Mouse (Mus musculus) midbrain, embryonic 14.5 days (tissue): ENCODE measurements around the gene Olfr281. TPM values are rescaled to one million over a fixed set of nuclear protein-coding genes. Genes with fewer than 3 reads are reported as not detected.
"Not testable (repeated sequence)": the region's sequence is repeated elsewhere in the genome, so short reads cannot be mapped to it uniquely, and the experiment has no call there.

Experiments used
- ATAC-seq: fragments of 200-750 bp; cut with Nextera tagmentation; 2 replicates; pipeline ENCODE4 v1.8.0; 2017; ENCODE audit warnings: moderate number of reproducible peaks, moderate library complexity; ENCODE audit not compliant: low FRiP score, low TSS enrichment
- DNase-seq: peaks from one replicate; pipeline ENCODE4 v3.0.0-alpha.2; 2015
- H3K27ac ChIP-seq: fragments of 300-500 bp; sonication (generic); replicated peaks from 2 replicates; pipeline ENCODE4 v1.5.1; 2014; ENCODE audit warnings: mild to moderate bottlenecking, low read depth, low read length, moderate library complexity
- H3K27me3 ChIP-seq: fragments of 300-500 bp; sonication (generic); 2 replicates; pipeline ENCODE4 v1.6.1; 2014; ENCODE audit warnings: low read length, control low read depth, mixed read lengths; ENCODE audit not compliant: control insufficient read depth, insufficient read depth
- H3K36me3 ChIP-seq: fragments of 300-500 bp; sonication (generic); 2 replicates; pipeline ENCODE4 v1.6.1; 2014; ENCODE audit warnings: low read length, control low read depth; ENCODE audit not compliant: control insufficient read depth, insufficient read depth
- H3K4me1 ChIP-seq: fragments of 300-500 bp; sonication (generic); 2 replicates; pipeline ENCODE4 v1.6.1; 2014; ENCODE audit warnings: mild to moderate bottlenecking, antibody characterized with exemption, low read length, control low read depth; ENCODE audit not compliant: control insufficient read depth, insufficient read depth
- H3K4me2 ChIP-seq: fragments of 300-500 bp; sonication (generic); 2 replicates; pipeline ENCODE4 v1.6.1; 2014; ENCODE audit warnings: mild to moderate bottlenecking, low read length, moderate library complexity
- H3K4me3 ChIP-seq: fragments of 300-500 bp; sonication (generic); replicated peaks from 2 replicates; pipeline ENCODE4 v1.5.1; 2014; ENCODE audit warnings: low read depth, low read length
- H3K9ac ChIP-seq: fragments of 300-500 bp; sonication (generic); replicated peaks from 2 replicates; pipeline ENCODE4 v1.6.1; 2014; ENCODE audit warnings: mild to moderate bottlenecking, low read length, moderate library complexity
- H3K9me3 ChIP-seq: fragments of 300-500 bp; sonication (generic); 2 replicates; pipeline ENCODE4 v1.6.1; 2016; ENCODE audit warnings: low read length, control low read depth, mixed read lengths; ENCODE audit not compliant: control insufficient read depth
- WGBS: fragments of 180-500 bp; shearing (Covaris S2); extraction: QIAGEN DNeasy Blood & Tissue Kit; methylation state at CpG from one replicate; pipeline ENCODE4 v1.1.7; 2014; 5-methylcytosine and 5-hydroxymethylcytosine counted together
- polyA plus RNA-seq: library from polyadenylated mRNA; unstranded; fragments of >200 nt; fragmentation: Nextera tagmentation; extraction: Ambion mirVana; gene quantifications from 2 replicates; pipeline ENCODE4 v1.2.1, GENCODE M21; 2014

Olfr281 gene
- not detected in 2 replicates for polyA plus RNA-seq

GRCm38 (mm10) chr15:98452288-98452687 lies at the start of gene Olfr281:
TSS of gene Olfr281 (plus strand) at chr15:98452588.
- H3K9ac ChIP-seq: no peak within 1 kb of the TSS
- ATAC-seq: no peak
- H3K27me3 ChIP-seq: no peaks in the 10 kb centered on the region
- no peak within 1 kb of the TSS for H3K27ac ChIP-seq
- no peaks in the 10 kb centered on the region for H3K4me1 ChIP-seq
- H3K9me3 ChIP-seq: no peaks in the 10 kb centered on the region
- no peak for DNase-seq
- no peak within 1 kb of the TSS for H3K4me3 ChIP-seq
- no peaks in the 10 kb centered on the region for H3K36me3 ChIP-seq
- WGBS: 92% methylated on average over 7 of the region's 7 CpGs
- no peak within 1 kb of the TSS for H3K4me2 ChIP-seq

GRCm38 (mm10) chr15:98408406-98409060 lies 43.9 kb upstream of the Olfr281 start:
- no peak for ATAC-seq

GRCm38 (mm10) chr15:98409635-98410034 lies 42.8 kb upstream of the Olfr281 start:
- ATAC-seq (no peak), DNase-seq (no peak)
- H3K27me3 ChIP-seq: no peaks in the 10 kb centered on the region
- no peak overlapping the region for H3K27ac ChIP-seq
- H3K36me3 ChIP-seq: no peaks in the 10 kb centered on the region
- 96% methylated on average over 2 of the region's 2 CpGs for whole genome bisulfite sequencing
- H3K4me1 ChIP-seq: no peaks in the 10 kb centered on the region
- no peaks in the 10 kb centered on the region for H3K9me3 ChIP-seq
- H3K9ac ChIP-seq: no peak overlapping the region
- no peak overlapping the region for H3K4me3 ChIP-seq
- no peak overlapping the region for H3K4me2 ChIP-seq

More at GRCm38 (mm10) chr15:98408406-98409060, 43.9 kb upstream of the Olfr281 start:
- no peaks in the 10 kb centered on the region for H3K36me3 ChIP-seq
- H3K4me3 ChIP-seq: no peak overlapping the region
- H3K9me3 ChIP-seq: no peaks in the 10 kb centered on the region
- H3K27me3 ChIP-seq: no peaks in the 10 kb centered on the region
- H3K27ac ChIP-seq: no peak overlapping the region
- peak; percentile 34 for DNase-seq
- no peaks in the 10 kb centered on the region for H3K4me1 ChIP-seq
- H3K9ac ChIP-seq: no peak overlapping the region
- 78% methylated on average over 17 of the region's 17 CpGs for WGBS
- no peak overlapping the region for H3K4me2 ChIP-seq

GRCm38 (mm10) chr15:98410249-98410648 lies 42.1 kb upstream of the Olfr281 start:
- no peak overlapping the region for H3K9ac ChIP-seq
- no peaks in the 10 kb centered on the region for H3K4me1 ChIP-seq
- H3K9me3 ChIP-seq: no peaks in the 10 kb centered on the region

GRCm38 (mm10) chr15:98415996-98416395 lies 36.4 kb upstream of the Olfr281 start:
- 84% methylated on average over 4 of the region's 4 CpGs for WGBS

More at GRCm38 (mm10) chr15:98410249-98410648, 42.1 kb upstream of the Olfr281 start:
- WGBS: 94% methylated on average over 9 of the region's 9 CpGs
- H3K36me3 ChIP-seq: no peaks in the 10 kb centered on the region
- no peaks in the 10 kb centered on the region for H3K27me3 ChIP-seq
- H3K4me2 ChIP-seq: no peak overlapping the region
- no peak overlapping the region for H3K4me3 ChIP-seq
- ATAC-seq (no peak), DNase-seq (no peak)
- H3K27ac ChIP-seq: no peak overlapping the region

GRCm38 (mm10) chr15:98416802-98417201 lies 35.6 kb upstream of the Olfr281 start:
- not testable (repeated sequence) for H3K4me3 ChIP-seq, H3K9ac ChIP-seq, H3K9me3 ChIP-seq, DNase-seq, ATAC-seq, H3K4me2 ChIP-seq, H3K27me3 ChIP-seq, H3K36me3 ChIP-seq, H3K27ac ChIP-seq, H3K4me1 ChIP-seq

More at GRCm38 (mm10) chr15:98415996-98416395, 36.4 kb upstream of the Olfr281 start:
- Histone ChIP-seq H3K4me3 (no peak overlapping the region), H3K4me2 (no peak overlapping the region), H3K27ac (no peak overlapping the region), H3K36me3 (no peaks in the 10 kb centered on the region), H3K9me3 (no peaks in the 10 kb centered on the region), H3K9ac (no peak overlapping the region), H3K27me3 (no peaks in the 10 kb centered on the region), H3K4me1 (no peaks in the 10 kb centered on the region)
- ATAC-seq: no peak
- DNase-seq: no peak

GRCm38 (mm10) chr15:98417285-98417684 lies 35.1 kb upstream of the Olfr281 start:
- DNase-seq: peak; percentile 27

GRCm38 (mm10) chr15:98418096-98418495 lies 34.3 kb upstream of the Olfr281 start:
- H3K4me1 ChIP-seq: no peaks in the 10 kb centered on the region
- no peak overlapping the region for H3K4me3 ChIP-seq
- H3K27me3 ChIP-seq: no peaks in the 10 kb centered on the region
- ATAC-seq: no peak
- DNase-seq: no peak
- no peaks in the 10 kb centered on the region for H3K36me3 ChIP-seq
- H3K9ac ChIP-seq: no peak overlapping the region
- H3K4me2 ChIP-seq: no peak overlapping the region
- WGBS: 80% methylated on average over 7 of the region's 7 CpGs
- H3K9me3 ChIP-seq: no peaks in the 10 kb centered on the region
- no peak overlapping the region for H3K27ac ChIP-seq

More at GRCm38 (mm10) chr15:98417285-98417684, 35.1 kb upstream of the Olfr281 start:
- not testable (repeated sequence) for H3K9ac ChIP-seq, ATAC-seq, H3K4me2 ChIP-seq, H3K4me1 ChIP-seq, H3K27me3 ChIP-seq, H3K9me3 ChIP-seq, H3K36me3 ChIP-seq, H3K4me3 ChIP-seq, H3K27ac ChIP-seq
- WGBS: 5% methylated on average over 2 of the region's 3 CpGs

- 78% methylated on average over 4 of the region's 4 CpGs for WGBS
- Histone ChIP-seq H3K9ac (no peak overlapping the region), H3K4me3 (no peak overlapping the region), H3K4me2 (no peak overlapping the region), H3K27me3 (no peaks in the 10 kb centered on the region), H3K9me3 (no peaks in the 10 kb centered on the region), H3K36me3 (no peaks in the 10 kb centered on the region), H3K4me1 (no peaks in the 10 kb centered on the region), H3K27ac (no peak overlapping the region)
- DNase-seq (no peak), ATAC-seq (no peak)
Observed at GRCm38 (mm10) chr15:98420897-98421296, 31.5 kb upstream of the Olfr281 start.
